Comparison of ENCODE assay signal across 10 mouse cellular contexts in genomic region chr1:136381583-136381982, GRCm38 (mm10). TPM values are rescaled to one million over a fixed set of nuclear protein-coding genes. Genes with fewer than 3 reads are reported as not detected.
DNase-seq lines count a peak whose midpoint lies in the region; ATAC-seq and TF ChIP-seq lines count a peak whose summit lies in the region.
"Had no signal": no experiment of that assay in that cellular context is flagged by ENCODE, and none has a peak within 500 bp of the region (broad histone marks: within the 10 kb centered on the region; RNA-seq: fewer than 3 reads in every experiment).

No protein-coding gene starts in this region.

- H3K27me3 ChIP-seq in hindbrain, postnatal 0 days (ENCODE audit: insufficient read depth, low read length): no peaks in the 10 kb centered on the region
- no peaks in the 10 kb centered on the region for H3K27me3 ChIP-seq in hindbrain, embryonic 14.5 days (ENCODE audit: control insufficient read depth, insufficient read depth, low read length)
- no peaks in the 10 kb centered on the region for H3K27me3 ChIP-seq in kidney, postnatal 0 days (ENCODE audit: insufficient read depth, low read length)
- H3K27me3 ChIP-seq: neural tube, embryonic 12.5 days had no signal

- H3K4me2 ChIP-seq in hindbrain, postnatal 0 days (ENCODE audit: low read depth, low read length): no peak overlapping the region
- H3K4me2 ChIP-seq in hindbrain, embryonic 14.5 days (replicated peaks): no peak overlapping the region
- no peak overlapping the region for H3K4me2 ChIP-seq in kidney, postnatal 0 days (ENCODE audit: low read length)
- H3K4me2 ChIP-seq: liver, embryonic 15.5 days; neural tube, embryonic 12.5 days had no signal

- H3K36me3 ChIP-seq in hindbrain, postnatal 0 days (ENCODE audit: insufficient read depth, low read length): no peaks in the 10 kb centered on the region
- H3K36me3 ChIP-seq in hindbrain, embryonic 14.5 days (replicated peaks; ENCODE audit: control insufficient read depth, insufficient read depth): no peaks in the 10 kb centered on the region
- no peaks in the 10 kb centered on the region for H3K36me3 ChIP-seq in kidney, postnatal 0 days (ENCODE audit: insufficient read depth, low read length)
- H3K36me3 ChIP-seq: liver, embryonic 15.5 days; neural tube, embryonic 12.5 days had no signal

- H3K4me1 ChIP-seq in hindbrain, postnatal 0 days (ENCODE audit: insufficient read depth, low read length): no peaks in the 10 kb centered on the region
- H3K4me1 ChIP-seq in hindbrain, embryonic 14.5 days (replicated peaks; ENCODE audit: control insufficient read depth, insufficient read depth, low read length): no peaks in the 10 kb centered on the region
- no peaks in the 10 kb centered on the region for H3K4me1 ChIP-seq in kidney, postnatal 0 days (replicated peaks; ENCODE audit: insufficient read depth, low read length)
- H3K4me1 ChIP-seq: liver, embryonic 15.5 days; neural tube, embryonic 12.5 days had no signal

- no peak overlapping the region for H3K4me3 ChIP-seq in hindbrain, postnatal 0 days (ENCODE audit: low read length)
- no peak overlapping the region for H3K4me3 ChIP-seq in hindbrain, embryonic 14.5 days (replicated peaks; ENCODE audit: low read length)
- H3K4me3 ChIP-seq in kidney, postnatal 0 days (replicated peaks; ENCODE audit: low read depth, low read length): no peak overlapping the region
- H3K4me3 ChIP-seq: liver, embryonic 15.5 days; neural tube, embryonic 12.5 days had no signal

- WGBS in hindbrain, postnatal 0 days: 59% methylated on average over 5 of the region's 5 CpGs
- WGBS in hindbrain, embryonic 14.5 days: 80% methylated on average over 5 of the region's 5 CpGs
- 55% methylated on average over 5 of the region's 5 CpGs for WGBS in kidney, postnatal 0 days

- no peak overlapping the region for H3K27ac ChIP-seq in hindbrain, postnatal 0 days
- no peak overlapping the region for H3K27ac ChIP-seq in hindbrain, embryonic 14.5 days
- no peak overlapping the region for H3K27ac ChIP-seq in kidney, postnatal 0 days
- H3K27ac ChIP-seq: liver, embryonic 15.5 days; neural tube, embryonic 12.5 days had no signal

- H3K9me3 ChIP-seq in hindbrain, postnatal 0 days (ENCODE audit: low read length): no peaks in the 10 kb centered on the region
- H3K9me3 ChIP-seq in hindbrain, embryonic 14.5 days (ENCODE audit: control insufficient read depth, low read length): no peaks in the 10 kb centered on the region; the same call in 1 of the 2 replicates
- H3K9me3 ChIP-seq in kidney, postnatal 0 days (replicated peaks; ENCODE audit: low read length): no peaks in the 10 kb centered on the region
- H3K9me3 ChIP-seq: liver, embryonic 15.5 days; neural tube, embryonic 12.5 days had no signal

- H3K9ac ChIP-seq in hindbrain, postnatal 0 days (replicated peaks; ENCODE audit: low read length): no peak overlapping the region
- no peak overlapping the region for H3K9ac ChIP-seq in hindbrain, embryonic 14.5 days
- H3K9ac ChIP-seq in kidney, postnatal 0 days (ENCODE audit: low read depth, low read length): no peak overlapping the region
- H3K9ac ChIP-seq: liver, embryonic 15.5 days; neural tube, embryonic 12.5 days had no signal

- no peak for TF ChIP-seq CTCF in hindbrain, postnatal 0 days (IDR thresholded peaks at IDR 0.05; ENCODE audit: low read depth)
- no peak for TF ChIP-seq CTCF in kidney, postnatal 0 days (IDR thresholded peaks at IDR 0.05; ENCODE audit: low read depth)

- peak; percentile 23 for DNase-seq in hindbrain, postnatal 0 days (ENCODE audit: low spot score)
- no peak for DNase-seq in hindbrain, embryonic 14.5 days (ENCODE audit: low spot score)
- peak; percentile 65 for DNase-seq in adipocyte (ENCODE audit: low spot score)
- DNase-seq in cerebellum, postnatal 10 days: peak; percentile 56 to 67
- peak; percentile 29 for DNase-seq in kidney, postnatal 0 days (ENCODE audit: low spot score)
- DNase-seq in layer of hippocampus, adult 9-10 months (ENCODE audit: low spot score): no peak
- no peak for DNase-seq in spleen, adult 18-20 months
- no peak for DNase-seq in spleen, postnatal 36 days (ENCODE audit: low spot score in 2 of 2)

- ATAC-seq in hindbrain, postnatal 0 days: no peak
- ATAC-seq in hindbrain, embryonic 14.5 days (ENCODE audit: low FRiP score): no peak
- ATAC-seq in kidney, postnatal 0 days (replicated peaks; ENCODE audit: low FRiP score, low read depth): no peak

RNA-seq across cellular contexts. Expression of gene Ddx59, which starts 33.5 kb away (rescaled TPM):
- total RNA-seq in hindbrain, postnatal 0 days (2014; rRNA removed): 15.0 and 18.3 TPM in 2 replicates
- polyA plus RNA-seq in hindbrain, postnatal 0 days (2015; fragmentation: Nextera tagmentation; extraction: Ambion mirVana): 15.8 and 16.8 TPM in 2 replicates
- polyA plus RNA-seq in hindbrain, embryonic 14.5 days (2014; fragmentation: Nextera tagmentation; extraction: Ambion mirVana): 16.4 and 16.5 TPM in 2 replicates
- 13.4 and 14.0 TPM in 2 replicates for polyA plus RNA-seq in kidney, postnatal 0 days (2015; fragmentation: Nextera tagmentation; extraction: Ambion mirVana)

RNA-seq across cellular contexts. Expression of gene Camsap2, which starts 35.7 kb away (rescaled TPM):
- 99.1 and 108 TPM in 2 replicates for total RNA-seq in hindbrain, postnatal 0 days (2014; rRNA removed)
- 19.8 and 20.1 TPM in 2 replicates for polyA plus RNA-seq in hindbrain, postnatal 0 days (2015; fragmentation: Nextera tagmentation; extraction: Ambion mirVana)
- polyA plus RNA-seq in hindbrain, embryonic 14.5 days (2014; fragmentation: Nextera tagmentation; extraction: Ambion mirVana): 59.5 and 62.9 TPM in 2 replicates
- polyA plus RNA-seq in kidney, postnatal 0 days (2015; fragmentation: Nextera tagmentation; extraction: Ambion mirVana): 8.1 and 8.6 TPM in 2 replicates

Comparison
In these comparisons a context has a peak if more than half of its experiments do, and no peak if none do; other contexts are left out.
1. DNase-seq: peak in hindbrain, postnatal 0 days (single experiment), adipocyte (single experiment), cerebellum, postnatal 10 days (2 of 2) and kidney, postnatal 0 days (single experiment); none in hindbrain, embryonic 14.5 days (single experiment), layer of hippocampus, adult 9-10 months (single experiment), spleen, adult 18-20 months (0 of 2) and spleen, postnatal 36 days (0 of 2).